Mouse (Mus musculus): ENCODE data around the gene Smim10l1.

Gene Smim10l1

GRCm38 (mm10) chr6:133104609-133104921 is at the start of gene Smim10l1:
Gene Smim10l1 (plus strand): TSS chr6:133104909.
- no peak for DNase-seq

GRCm38 (mm10) chr6:133055716-133056115 is 49.0 kb upstream of the Smim10l1 start, which contains the start of gene Tas2r140:
Gene Tas2r140 (minus strand): TSS chr6:133055816.
- no peak for DNase-seq

- DNase-seq, result no peak
Observed at GRCm38 (mm10) chr6:133092226-133092625, 12.5 kb upstream of the Smim10l1 start.

DNA sequence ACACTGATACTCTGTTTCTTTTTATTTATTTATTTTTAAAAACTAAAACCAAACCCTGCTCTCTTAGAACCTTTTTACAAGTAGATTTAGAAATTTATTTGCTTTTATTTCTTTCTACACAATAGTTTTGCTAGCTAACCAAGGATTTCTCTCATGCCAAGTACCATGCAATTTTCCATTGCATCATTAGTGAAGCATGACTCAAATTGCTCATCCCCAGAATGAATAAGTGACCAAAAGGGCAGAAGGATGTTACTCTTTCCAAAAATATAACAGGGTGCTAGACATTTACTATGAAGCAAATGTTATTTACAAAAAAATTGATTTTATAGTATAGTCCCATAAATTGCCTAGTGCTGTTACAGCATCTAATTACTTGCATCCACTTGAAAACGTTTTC is 2.3 kb upstream of the Smim10l1 start:
- peak in 1 of 2 experiments; percentile 5 for DNase-seq

GRCm38 (mm10) chr6:133104922-133105859 is 482 bp downstream of the Smim10l1 start:
- DNase-seq, result peak; percentile 94 to 96
